Mouse (Mus musculus) gastrocnemius, postnatal 25 days (tissue): Measurements from ENCODE around the gene Cyp2d11. TPM values are rescaled to one million over a fixed set of nuclear protein-coding genes. Genes with fewer than 3 reads are reported as not detected.
"Not testable (repeated sequence)": the region's sequence is repeated elsewhere in the genome, so short reads cannot be mapped to it uniquely, and the experiment has no call there.

Experiments
- DNase-seq: peaks from one replicate; pipeline ENCODE4 v3.0.0; 2022
- long read RNA-seq, 2 experiments: library from polyadenylated mRNA; stranded (forward); transcript quantifications; one replicate each; pipeline ENCODE4 v2.0.0; 2021
- total RNA-seq, 2 experiments: library from RNA; stranded (reverse); gene quantifications; 1 replicate in 1 of 2; 2 replicates in 1 of 2; pipeline ENCODE4 v1.2.3; 2021

The Cyp2d11 gene
- under 1 TPM in 1 of 2 experiments, not detected in 1; 0.27 TPM for total RNA-seq
- long read RNA-seq, experiment 1: 0 reads
- long read RNA-seq, experiment 2: 0 reads

GRCm38 (mm10) chr15:82393922-82394321 lies at the start of gene Cyp2d11:
Gene Cyp2d11 (minus strand): TSS chr15:82394022.
- not testable (repeated sequence) for DNase-seq

- no peak for DNase-seq
Measured at GRCm38 (mm10) chr15:82437975-82438617, 44.3 kb upstream of the Cyp2d11 start.

GRCm38 (mm10) chr15:82435606-82436005 lies 41.8 kb upstream of the Cyp2d11 start:
- DNase-seq: no peak

DNA sequence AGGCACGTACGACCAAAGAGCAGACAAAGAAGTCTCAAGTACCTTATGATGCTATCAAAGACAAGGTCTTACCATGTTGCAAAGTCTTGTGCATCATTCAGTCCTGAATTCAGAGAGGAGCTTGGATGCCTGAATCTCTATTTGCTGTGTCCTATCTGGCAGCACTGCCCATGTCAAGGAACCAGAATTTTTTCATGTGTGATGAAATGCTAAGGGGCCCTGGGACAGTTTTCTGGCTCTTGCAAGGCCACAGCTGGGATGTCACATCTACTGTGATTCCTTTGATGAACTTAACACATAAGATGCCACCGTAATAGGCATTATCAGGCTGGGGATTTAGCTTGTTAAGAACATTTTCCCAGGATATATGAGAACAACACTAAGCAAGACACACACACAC lies 41.2 kb upstream of the Cyp2d11 start:
- no peak for DNase-seq

GRCm38 (mm10) chr15:82434541-82434940 lies 40.7 kb upstream of the Cyp2d11 start:
- DNase-seq: no peak

DNA sequence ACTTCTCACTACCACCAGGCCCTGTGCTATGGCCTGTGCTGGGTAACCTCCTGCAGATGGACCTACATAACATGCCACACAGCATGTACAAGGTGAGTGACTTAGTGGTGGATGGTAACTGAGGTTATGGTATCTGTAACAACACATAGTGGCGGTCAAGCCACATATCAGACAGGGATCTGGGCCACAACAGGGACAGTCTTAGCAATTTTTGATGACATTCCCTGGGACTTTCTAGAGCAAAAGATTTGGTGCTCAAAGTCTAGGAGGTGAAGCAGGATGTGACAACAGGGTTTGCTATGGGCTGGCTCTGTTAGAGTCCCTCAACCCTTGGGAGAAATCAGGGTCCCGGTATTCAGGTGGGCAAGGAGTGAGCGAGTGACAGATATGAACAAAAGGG lies 39.8 kb upstream of the Cyp2d11 start:
- no peak for DNase-seq

- no peak for DNase-seq
Measured at GRCm38 (mm10) chr15:82433137-82433536, 39.3 kb upstream of the Cyp2d11 start, which contains the start of gene Cyp2d9. Gene Cyp2d9 (plus strand): TSS chr15:82433437.

DNA sequence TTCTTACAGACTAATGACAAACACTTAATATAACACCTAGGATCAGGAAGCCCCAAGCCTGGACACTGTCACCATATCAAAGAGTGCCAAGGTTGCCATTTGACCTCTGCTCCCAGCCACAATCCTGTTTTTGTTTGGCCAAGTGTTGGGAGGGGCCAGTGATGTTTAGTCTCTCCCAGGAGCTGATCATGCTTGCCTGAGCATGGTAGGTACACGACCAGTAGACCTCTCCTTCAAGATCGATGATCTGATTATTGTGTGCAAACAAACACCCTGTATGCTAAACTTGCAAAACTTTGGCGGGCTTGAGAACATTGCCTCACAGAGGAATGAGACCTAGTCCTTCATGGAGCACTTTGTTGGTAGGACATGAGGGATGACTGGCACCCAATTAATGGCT lies 29.6 kb upstream of the Cyp2d11 start:
- no peak for DNase-seq

DNA sequence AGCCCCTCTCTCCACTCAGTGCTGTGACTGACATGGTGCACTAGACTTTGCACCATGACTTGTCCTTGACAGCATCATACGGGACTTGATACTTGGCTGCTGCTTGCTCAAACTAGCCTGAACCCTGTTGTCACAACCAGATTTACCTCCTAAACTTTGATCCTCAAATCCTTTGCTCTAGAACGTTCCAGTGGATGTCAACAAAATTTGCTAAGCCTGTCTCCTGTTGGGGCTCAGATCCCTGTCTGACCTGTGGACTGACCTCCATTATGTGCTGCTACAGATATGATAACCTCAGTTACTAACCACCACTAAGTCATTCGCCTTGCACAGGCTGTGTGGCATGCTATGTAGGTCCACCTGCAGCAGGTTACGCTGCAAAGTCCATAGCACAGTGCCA lies 29.1 kb upstream of the Cyp2d11 start:
- no peak for DNase-seq

DNA sequence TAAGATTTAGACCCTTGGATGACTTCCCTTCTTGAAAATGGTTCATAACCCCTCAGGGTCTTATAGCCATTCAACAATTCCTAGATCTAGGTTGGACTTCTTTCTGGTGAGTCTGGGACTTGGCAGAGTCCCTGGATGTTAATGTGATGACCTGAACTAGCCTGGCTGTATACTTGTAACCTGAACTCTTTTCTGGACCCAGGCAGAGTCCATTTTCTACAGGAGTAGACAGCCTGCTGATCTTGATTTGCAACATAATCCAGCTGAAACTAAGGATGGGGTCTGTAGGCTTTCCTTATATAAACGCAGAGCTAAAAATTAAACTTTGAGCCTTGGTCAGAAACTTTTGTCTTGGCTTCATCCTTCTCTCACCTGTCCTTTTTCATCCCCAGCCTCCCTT lies 24.8 kb upstream of the Cyp2d11 start:
- DNase-seq: no peak

GRCm38 (mm10) chr15:82416797-82417789 lies 23.3 kb upstream of the Cyp2d11 start:
- DNase-seq: peak; percentile 82

DNA sequence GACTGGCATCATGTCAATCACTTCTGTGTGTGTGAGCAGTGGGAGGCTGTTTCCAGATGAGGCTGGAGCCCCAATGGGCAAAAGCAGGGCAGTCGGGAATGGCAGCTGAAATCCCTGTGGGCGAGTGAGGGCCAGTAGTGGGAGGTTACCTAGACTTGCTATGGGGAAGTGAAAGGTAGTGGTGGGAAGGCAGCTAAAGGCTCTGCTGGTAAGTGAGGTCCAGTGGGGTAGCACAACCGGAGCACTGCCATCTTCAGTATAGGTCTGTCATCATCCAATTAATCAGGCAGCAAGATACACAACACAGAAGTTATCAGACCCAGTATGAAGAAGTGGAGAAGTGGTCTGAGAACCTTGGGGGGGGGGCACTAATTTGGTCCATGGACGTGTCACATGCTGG lies 13.7 kb upstream of the Cyp2d11 start:
- no peak for DNase-seq

DNA sequence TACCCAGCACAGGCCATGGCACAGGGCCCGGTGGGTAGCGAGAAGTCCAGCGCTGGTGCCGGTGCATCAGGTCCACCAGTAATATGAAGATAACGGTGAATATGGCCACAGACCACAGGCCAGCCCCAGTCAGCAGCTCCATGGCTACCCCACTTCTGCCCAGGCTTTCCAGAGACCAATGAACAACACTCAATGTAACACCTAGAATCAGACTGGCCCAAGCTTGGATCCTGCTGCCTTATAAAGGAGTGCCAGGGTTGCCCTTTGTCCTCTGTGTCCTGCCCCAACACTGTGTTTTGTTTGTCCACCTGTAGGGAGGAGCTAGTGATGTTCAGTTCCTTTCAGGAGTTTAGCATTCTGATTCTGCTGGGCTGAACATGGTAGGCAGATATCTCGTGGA lies 13.2 kb upstream of the Cyp2d11 start, which contains the start of gene Cyp2d10:
Gene Cyp2d10, minus strand, starts transcription at position 215 of the 400 bp plus-strand sequence.
- DNase-seq: no peak

DNA sequence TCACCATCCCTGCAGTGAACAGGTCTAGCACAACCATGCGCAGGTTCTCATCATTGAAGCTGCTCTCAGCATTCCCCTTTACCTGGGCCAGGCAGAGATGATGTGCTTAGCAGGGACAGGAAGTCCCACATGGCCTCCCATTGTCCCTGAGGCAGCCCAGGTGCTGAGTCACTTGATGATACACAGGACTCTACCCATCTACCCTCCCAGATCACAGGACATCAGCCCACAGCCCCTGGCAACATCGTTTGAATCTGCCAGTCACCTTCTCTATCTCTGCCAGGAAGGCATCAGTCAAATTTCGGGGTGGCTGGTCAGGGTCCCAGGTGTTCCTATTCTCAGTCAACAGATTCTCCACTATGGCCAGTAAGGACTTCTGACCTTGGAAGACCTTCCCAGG lies 10.3 kb upstream of the Cyp2d11 start:
- DNase-seq: no peak

DNA sequence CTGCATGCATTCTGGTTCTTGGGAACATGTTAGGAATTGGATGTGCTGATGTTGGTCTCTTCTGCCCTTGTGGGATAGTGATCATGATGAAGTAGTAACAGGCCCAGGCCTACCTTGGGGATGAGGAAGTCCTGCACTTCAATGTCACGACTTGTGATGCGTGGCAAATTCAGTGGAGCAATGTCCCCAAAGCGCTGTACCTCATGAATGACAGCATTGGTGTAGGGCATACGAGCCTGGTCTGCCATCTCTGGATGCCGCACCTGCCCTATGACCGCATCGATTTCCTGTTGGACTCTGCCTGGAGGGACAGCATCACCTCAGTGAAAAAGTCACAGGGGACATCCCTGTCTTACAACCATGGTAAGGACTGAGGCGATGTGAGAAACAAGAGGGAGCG lies 9.8 kb upstream of the Cyp2d11 start:
- no peak for DNase-seq

- no peak for DNase-seq
Measured at GRCm38 (mm10) chr15:82402741-82403140, 8.9 kb upstream of the Cyp2d11 start.

- DNase-seq: no peak
Measured at GRCm38 (mm10) chr15:82402106-82402505, 8.3 kb upstream of the Cyp2d11 start.

DNA sequence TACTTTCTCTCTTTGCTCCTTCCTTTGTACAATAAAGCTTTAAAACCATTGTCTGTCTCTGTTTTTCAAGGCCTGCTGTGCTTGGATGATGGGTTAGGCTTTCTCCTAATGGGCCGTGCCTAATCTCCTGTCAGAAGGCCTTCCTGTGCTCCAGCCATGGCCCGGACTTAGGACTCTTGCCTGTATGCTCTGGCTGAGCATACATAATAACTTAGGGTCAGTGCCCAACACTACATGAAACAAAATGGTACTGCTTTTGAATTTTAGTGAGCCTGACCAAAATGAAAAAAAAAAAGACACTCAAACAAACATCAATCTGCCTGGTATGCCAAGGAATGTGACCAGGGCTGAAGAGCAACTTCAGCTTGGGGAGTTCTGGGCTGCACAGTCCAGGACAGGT lies 7.7 kb upstream of the Cyp2d11 start:
- DNase-seq: no peak

- DNase-seq: not testable (repeated sequence)
Measured at GRCm38 (mm10) chr15:82395955-82396354, 2.1 kb upstream of the Cyp2d11 start.

DNA sequence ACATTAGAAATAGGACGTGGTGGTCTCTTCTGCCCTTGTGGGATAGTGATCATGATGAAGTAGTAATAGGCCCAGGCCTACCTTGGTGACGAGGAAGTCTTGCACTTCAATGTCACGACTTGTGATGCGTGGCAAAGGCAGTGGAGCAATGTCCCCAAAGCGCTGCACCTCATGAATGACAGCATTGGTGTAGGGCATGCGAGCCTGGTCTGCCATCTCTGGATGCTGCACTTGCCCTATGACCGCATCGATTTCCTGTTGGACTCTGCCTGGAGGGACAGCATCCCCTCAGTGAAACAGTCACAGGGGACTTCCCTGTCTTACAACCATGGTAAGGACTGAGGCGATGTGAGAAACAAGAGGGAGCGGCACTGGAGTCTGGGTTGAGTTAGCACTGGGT lies 3.9 kb downstream of the Cyp2d11 start:
- not testable (repeated sequence) for DNase-seq

DNA sequence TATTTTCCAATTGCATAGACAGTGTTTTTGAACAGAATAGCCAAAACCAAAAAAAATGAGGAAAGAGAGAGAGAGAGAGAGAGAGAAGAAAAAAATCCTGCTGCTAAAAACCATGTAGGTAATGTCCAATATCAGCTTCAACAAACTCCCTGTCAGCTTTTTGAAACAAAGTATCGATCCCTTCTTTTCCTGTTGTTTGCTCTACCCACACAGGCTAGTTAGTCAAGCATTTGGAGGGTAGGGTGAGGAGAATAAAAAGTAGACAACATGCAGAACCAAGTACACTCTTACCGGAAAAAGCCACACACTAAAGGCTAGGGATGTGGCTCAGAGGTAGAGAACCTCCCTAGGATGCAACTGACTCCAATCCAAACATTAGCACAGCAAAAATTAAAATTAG lies 8.1 kb downstream of the Cyp2d11 start:
- no peak for DNase-seq

GRCm38 (mm10) chr15:82382441-82382840 lies 11.4 kb downstream of the Cyp2d11 start:
- DNase-seq: no peak

- DNase-seq: no peak
Measured at GRCm38 (mm10) chr15:82380714-82381062, 13.1 kb downstream of the Cyp2d11 start.
